Mouse (Mus musculus) megakaryocyte, embryonic 14.5 days (primary cell): ENCODE data around the gene Rbck1.

Experiments used
- FLI1 ChIP-seq: IDR thresholded peaks from 2 replicates; pipeline ENCODE4 v1.6.1; 2012; ENCODE audit warnings: low read length, inconsistent platforms, mixed read lengths
- GATA1 ChIP-seq: IDR thresholded peaks from 3 replicates; pipeline ENCODE4 v1.6.1; 2012; ENCODE audit warnings: mixed read lengths, low read length, inconsistent platforms, borderline replicate concordance

DNA sequence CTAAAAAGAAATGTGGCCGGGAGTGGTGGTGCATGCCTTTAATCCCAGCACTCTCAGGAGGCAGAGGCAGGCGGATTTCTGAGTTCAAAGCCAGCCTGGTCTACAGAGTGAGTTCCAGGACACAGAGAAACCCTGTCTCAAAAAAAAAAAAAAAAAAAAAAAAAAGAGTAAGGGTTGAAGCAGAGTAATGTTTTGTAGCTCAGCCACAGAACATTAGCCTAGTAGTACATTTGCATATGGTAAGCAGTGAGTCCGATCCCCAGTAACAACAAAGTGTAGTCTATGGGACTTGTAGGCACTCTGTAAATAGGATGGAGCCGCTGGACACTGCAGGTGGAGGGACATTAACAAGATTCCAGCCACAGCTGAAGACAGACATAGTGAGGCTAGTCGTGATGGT is 12.5 kb upstream of the Rbck1 start:
- no peak for TF ChIP-seq GATA1
- no peak for TF ChIP-seq FLI1
